Mouse (Mus musculus) kidney, postnatal 0 days (tissue): ENCODE data around the gene Sp8. TPM values are rescaled to one million over a fixed set of nuclear protein-coding genes. Genes with fewer than 3 reads are reported as not detected.
A peak's percentile ranks its signal among the peaks of the same experiment; 100 is the strongest.

Experiments
- ATAC-seq: fragments of 200-750 bp; cut with Nextera tagmentation; replicated peaks from 2 replicates; pipeline ENCODE4 v1.8.0; 2017; ENCODE audit warnings: low read depth, moderate number of reproducible peaks, moderate TSS enrichment, moderate library complexity; ENCODE audit not compliant: low FRiP score
- DNase-seq: peaks from one replicate; pipeline ENCODE4 v3.0.0-alpha.2; 2016; ENCODE audit warnings: low spot score
- H3K27ac ChIP-seq: fragments of 300-500 bp; sonication (generic); 2 replicates; pipeline ENCODE4 v1.5.1; 2014; ENCODE audit warnings: mild to moderate bottlenecking
- H3K27me3 ChIP-seq: fragments of 300-500 bp; sonication (generic); 2 replicates; pipeline ENCODE4 v1.6.1; 2014; ENCODE audit warnings: low read length, mixed read lengths; ENCODE audit not compliant: insufficient read depth
- H3K36me3 ChIP-seq: fragments of 300-500 bp; sonication (generic); 2 replicates; pipeline ENCODE4 v1.6.1; 2014; ENCODE audit warnings: low read length, mixed read lengths; ENCODE audit not compliant: insufficient read depth
- H3K4me1 ChIP-seq: fragments of 300-500 bp; sonication (generic); replicated peaks from 2 replicates; pipeline ENCODE4 v1.6.1; 2014; ENCODE audit warnings: antibody characterized with exemption, low read length, mixed read lengths; ENCODE audit not compliant: insufficient read depth
- H3K4me2 ChIP-seq: fragments of 300-500 bp; sonication (generic); 2 replicates; pipeline ENCODE4 v1.6.1; 2014; ENCODE audit warnings: mild to moderate bottlenecking, low read length, moderate library complexity, mixed read lengths
- H3K4me3 ChIP-seq: fragments of 300-500 bp; sonication (generic); replicated peaks from 2 replicates; pipeline ENCODE4 v1.5.1; 2014; ENCODE audit warnings: low read depth, low read length
- H3K9ac ChIP-seq: fragments of 300-500 bp; sonication (generic); 2 replicates; pipeline ENCODE4 v1.6.1; 2014; ENCODE audit warnings: low read depth, low read length
- H3K9me3 ChIP-seq: fragments of 300-500 bp; sonication (generic); replicated peaks from 2 replicates; pipeline ENCODE4 v1.6.1; 2016; ENCODE audit warnings: low read length, inconsistent platforms, mixed read lengths
- CTCF ChIP-seq: IDR thresholded peaks from 2 replicates; pipeline ENCODE4 v1.5.1; 2016; ENCODE audit warnings: antibody characterized with exemption, low read depth, mild to moderate bottlenecking, moderate library complexity
- WGBS: fragments of 180-500 bp; shearing (Covaris S2); extraction: QIAGEN DNeasy Blood & Tissue Kit; methylation state at CpG from one replicate; pipeline ENCODE4 v1.1.7; 2014; 5-methylcytosine and 5-hydroxymethylcytosine counted together
- polyA plus RNA-seq: library from polyadenylated mRNA; unstranded; fragments of >200 nt; fragmentation: Nextera tagmentation; extraction: Ambion mirVana; gene quantifications from 2 replicates; pipeline ENCODE4 v1.2.1, GENCODE M21; 2015

The Sp8 gene
- polyA plus RNA-seq, 1 experiment from 2014 or later, result not detected

- H3K9ac ChIP-seq, result no peak overlapping the region
- H3K9me3 ChIP-seq, result no peaks in the 10 kb centered on the region
- H3K27me3 ChIP-seq, result peaks cover 68% of the 10 kb centered on the region
- peak overlapping the region; percentile 96 for H3K4me2 ChIP-seq
- no peak for DNase-seq
- H3K4me3 ChIP-seq, result no peak overlapping the region
- WGBS, result 2% methylated on average over 11 of the region's 11 CpGs
- H3K36me3 ChIP-seq, result no peaks in the 10 kb centered on the region
- no peak for TF ChIP-seq CTCF
- no peak overlapping the region for H3K27ac ChIP-seq
- peaks cover 4% of the 10 kb centered on the region; the same call in 1 of the 2 replicates for H3K4me1 ChIP-seq
- no peak for ATAC-seq
Measured at GRCm38 (mm10) chr12:118837361-118837760, 8.8 kb upstream of the Sp8 start.

DNA sequence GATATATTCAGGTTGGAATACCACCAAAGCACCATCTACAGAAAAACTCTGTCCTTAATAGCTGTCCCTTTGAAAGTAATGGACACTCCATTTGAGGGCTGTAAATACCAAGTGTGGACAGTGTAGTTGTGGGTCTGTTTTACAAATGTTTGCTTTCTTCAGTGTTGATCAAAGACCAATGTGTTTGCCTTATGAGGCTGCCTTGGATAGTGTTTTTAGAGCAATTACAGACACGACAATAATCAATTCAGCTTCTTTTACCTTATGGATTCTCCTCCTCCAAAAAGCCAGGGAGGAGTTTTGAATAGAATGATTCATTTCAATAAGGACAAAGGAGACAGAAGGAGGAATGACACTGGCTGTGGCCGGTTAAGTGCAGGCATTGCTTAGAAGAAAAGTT, 7.9 kb upstream of the Sp8 start:
- Histone ChIP-seq H3K27ac (no peak overlapping the region), H3K4me1 (peaks cover 4% of the 10 kb centered on the region; the same call in 1 of the 2 replicates), H3K4me2 (no peak overlapping the region), H3K9me3 (no peaks in the 10 kb centered on the region), H3K36me3 (no peaks in the 10 kb centered on the region), H3K27me3 (peaks cover 77% of the 10 kb centered on the region), H3K4me3 (no peak overlapping the region), H3K9ac (no peak overlapping the region)
- no peak for TF ChIP-seq CTCF
- ATAC-seq (no peak), DNase-seq (no peak)
- WGBS, result 2% methylated on average over 2 of the region's 2 CpGs

- no peak for ATAC-seq
- WGBS, result 9% methylated on average over 5 of the region's 5 CpGs
- H3K9me3 ChIP-seq, result no peaks in the 10 kb centered on the region
- peaks cover 4% of the 10 kb centered on the region; the same call in 1 of the 2 replicates for H3K4me1 ChIP-seq
- H3K27ac ChIP-seq, result no peak overlapping the region
- no peak overlapping the region for H3K4me3 ChIP-seq
- H3K4me2 ChIP-seq, result no peak overlapping the region
- no peaks in the 10 kb centered on the region for H3K36me3 ChIP-seq
- no peak for TF ChIP-seq CTCF
- H3K9ac ChIP-seq, result no peak overlapping the region
- peaks cover 88% of the 10 kb centered on the region for H3K27me3 ChIP-seq
- DNase-seq, result no peak
Measured at GRCm38 (mm10) chr12:118839398-118839797, 6.7 kb upstream of the Sp8 start.

DNA sequence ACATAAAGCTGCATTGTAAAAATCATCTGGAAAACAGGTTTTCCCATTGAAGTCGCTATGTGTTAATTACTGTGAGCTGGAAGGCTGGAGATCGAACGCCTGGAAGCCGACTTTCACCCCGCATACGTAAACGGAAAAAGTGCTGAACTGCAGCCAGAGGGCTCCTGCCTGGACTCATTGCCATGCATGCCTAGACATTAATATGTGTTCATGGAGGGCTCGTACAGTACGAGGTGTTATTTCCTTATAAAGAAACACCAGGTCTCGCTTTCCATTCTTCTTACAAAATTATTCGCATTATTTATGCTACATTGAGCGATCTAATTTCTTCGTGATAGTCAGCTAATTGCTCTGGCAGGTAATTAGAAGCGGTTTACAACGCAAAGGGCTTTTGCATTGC, 5.8 kb upstream of the Sp8 start:
- Histone ChIP-seq H3K27ac (no peak overlapping the region), H3K9ac (no peak overlapping the region), H3K9me3 (no peaks in the 10 kb centered on the region), H3K4me1 (peaks cover 4% of the 10 kb centered on the region; the same call in 1 of the 2 replicates), H3K4me2 (no peak overlapping the region), H3K4me3 (no peak overlapping the region), H3K36me3 (no peaks in the 10 kb centered on the region), H3K27me3 (peaks cover 93% of the 10 kb centered on the region)
- DNase-seq (no peak), ATAC-seq (no peak)
- WGBS, result 2% methylated on average over 15 of the region's 15 CpGs
- no peak for TF ChIP-seq CTCF

GRCm38 (mm10) chr12:118840861-118841260, 5.3 kb upstream of the Sp8 start:
- no peaks in the 10 kb centered on the region for H3K36me3 ChIP-seq
- no peak for TF ChIP-seq CTCF
- peaks cover 4% of the 10 kb centered on the region; the same call in 1 of the 2 replicates for H3K4me1 ChIP-seq
- no peaks in the 10 kb centered on the region for H3K9me3 ChIP-seq
- no peak for ATAC-seq
- H3K4me2 ChIP-seq, result no peak overlapping the region
- WGBS, result 0% methylated on average over 11 of the region's 12 CpGs
- H3K27ac ChIP-seq, result no peak overlapping the region
- peaks cover 95% of the 10 kb centered on the region for H3K27me3 ChIP-seq
- DNase-seq, result no peak
- no peak overlapping the region for H3K4me3 ChIP-seq
- no peak overlapping the region for H3K9ac ChIP-seq

- DNase-seq, result no peak
- TF ChIP-seq CTCF, result no peak
- Histone ChIP-seq H3K27ac (no peak overlapping the region), H3K4me3 (no peak overlapping the region), H3K36me3 (no peaks in the 10 kb centered on the region), H3K27me3 (peaks cover 94% of the 10 kb centered on the region), H3K9ac (no peak overlapping the region), H3K4me2 (no peak overlapping the region), H3K9me3 (no peaks in the 10 kb centered on the region), H3K4me1 (peaks cover 2% of the 10 kb centered on the region; the same call in 1 of the 2 replicates)
- WGBS, result 12% methylated on average over 5 of the region's 5 CpGs
- no peak for ATAC-seq
Measured at GRCm38 (mm10) chr12:118841381-118841922, 4.7 kb upstream of the Sp8 start.
